28 mouse cellular contexts compared by ENCODE assay signal in the genomic region with DNA sequence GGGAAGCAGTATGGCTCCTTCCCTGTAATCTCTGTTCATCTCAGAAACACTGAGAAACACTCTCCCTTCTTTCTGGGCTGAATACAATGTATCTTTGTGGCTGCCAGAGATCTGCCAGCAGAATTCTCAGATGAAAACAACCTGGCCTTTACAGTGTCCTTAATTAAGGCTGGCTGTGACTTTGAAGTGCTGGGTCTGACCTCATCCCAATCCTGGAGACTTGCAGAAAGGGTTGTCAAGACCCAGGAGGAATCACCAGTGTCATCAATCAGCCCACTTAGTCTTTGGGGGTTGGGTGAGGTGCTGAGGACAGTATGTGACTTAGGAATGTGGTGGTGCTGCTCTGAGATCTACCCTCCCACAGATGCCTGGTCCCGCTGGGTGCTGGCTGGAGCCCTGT. TPM values are rescaled to one million over a fixed set of nuclear protein-coding genes. Genes with fewer than 3 reads are reported as not detected.
DNase-seq lines count a peak whose midpoint lies in the region; ATAC-seq and TF ChIP-seq lines count a peak whose summit lies in the region.
"Had no signal": no experiment of that assay in that cellular context is flagged by ENCODE, and none has a peak within 500 bp of the region (broad histone marks: within the 10 kb centered on the region; RNA-seq: fewer than 3 reads in every experiment).

No protein-coding gene starts in this region.

- TF ChIP-seq POLR2A in lung, adult 2 months (IDR thresholded peaks at IDR 0.05; ENCODE audit: borderline replicate concordance, extremely low read depth, low read depth, low read length) = no peak
- TF ChIP-seq POLR2A in testis, adult 2 months (IDR thresholded peaks at IDR 0.05; ENCODE audit: control insufficient read depth, low read depth, low read length) = no peak

- H3K27me3 ChIP-seq in hindbrain, embryonic 16.5 days (replicated peaks; ENCODE audit: control insufficient read depth, insufficient read depth, low read length) = no peaks in the 10 kb centered on the region
- no peaks in the 10 kb centered on the region for H3K27me3 ChIP-seq in hindbrain, embryonic 12.5 days
- H3K27me3 ChIP-seq in testis, adult 2 months (ENCODE audit: control insufficient read depth, insufficient read depth, low read length) = no peaks in the 10 kb centered on the region
- H3K27me3 ChIP-seq: CH12.LX; embryonic facial prominence, embryonic 13.5 days; forebrain, embryonic 12.5 days; forebrain, embryonic 15.5 days; heart, embryonic 15.5 days had no signal

- no peak for TF ChIP-seq CTCF in lung, adult 2 months (IDR thresholded peaks at IDR 0.05; ENCODE audit: insufficient read depth, low read length)
- no peak for TF ChIP-seq CTCF in testis, adult 2 months (IDR thresholded peaks at IDR 0.05; ENCODE audit: control insufficient read depth, insufficient read depth, insufficient replicate concordance, low read depth, low read length)

- H3K36me3 ChIP-seq in hindbrain, embryonic 16.5 days (ENCODE audit: control insufficient read depth, insufficient read depth, low read length) = peaks cover 46% of the 10 kb centered on the region
- peaks cover 93% of the 10 kb centered on the region for H3K36me3 ChIP-seq in hindbrain, embryonic 12.5 days
- peaks cover 4% of the 10 kb centered on the region; the same call in 1 of the 2 replicates for H3K36me3 ChIP-seq in testis, adult 2 months (ENCODE audit: control insufficient read depth, insufficient read depth, low read length)

- H3K27ac ChIP-seq in hindbrain, embryonic 16.5 days (ENCODE audit: low read depth, low read length) = no peak overlapping the region
- no peak overlapping the region for H3K27ac ChIP-seq in hindbrain, embryonic 12.5 days
- peak overlapping the region; percentile 61 for H3K27ac ChIP-seq in testis, adult 2 months (ENCODE audit: control insufficient read depth, insufficient read depth, low read depth, low read length)
- H3K27ac ChIP-seq: embryonic facial prominence, embryonic 10.5 days; embryonic facial prominence, embryonic 13.5 days; forebrain, embryonic 12.5 days; forebrain, embryonic 15.5 days; heart, adult 2 months; heart, embryonic 10.5 days; heart, embryonic 15.5 days; hindbrain, embryonic 10.5 days; hindbrain, embryonic 14.5 days had no signal

- peak; percentile 56 for DNase-seq in lung, postnatal 10 days
- no peak for DNase-seq in lung, adult 2 months
- DNase-seq in MN1 (ENCODE audit: low spot score) = peak; percentile 94
- no peak for DNase-seq in left cerebral cortex, postnatal 4 days
- no peak for DNase-seq in layer of hippocampus, postnatal 36 days
- DNase-seq: adrenal gland, adult 2 months; adrenal gland, postnatal 14 days; B cell, adult 2 months; cerebellum, adult 11 months; cerebellum, adult 9-11 months; gastrocnemius, postnatal 10 days; gastrocnemius, postnatal 36 days; heart, adult 2 months; heart, postnatal 10 days had no signal

- no peaks in the 10 kb centered on the region for H3K4me1 ChIP-seq in hindbrain, embryonic 16.5 days (ENCODE audit: control insufficient read depth, insufficient read depth, low read depth, low read length)
- H3K4me1 ChIP-seq in hindbrain, embryonic 12.5 days = no peaks in the 10 kb centered on the region
- H3K4me1 ChIP-seq in lung, adult 2 months (ENCODE audit: control insufficient read depth, insufficient read depth, low read length) = no peaks in the 10 kb centered on the region
- peaks cover 22% of the 10 kb centered on the region for H3K4me1 ChIP-seq in testis, adult 2 months (ENCODE audit: control insufficient read depth, insufficient read depth, low read length)
- H3K4me1 ChIP-seq: embryonic facial prominence, embryonic 13.5 days; forebrain, embryonic 12.5 days; forebrain, embryonic 15.5 days; heart, embryonic 15.5 days had no signal

- H3K9ac ChIP-seq in hindbrain, embryonic 16.5 days (ENCODE audit: low read depth, low read length) = no peak overlapping the region
- H3K9ac ChIP-seq in hindbrain, embryonic 12.5 days = no peak overlapping the region
- H3K9ac ChIP-seq: embryonic facial prominence, embryonic 13.5 days; forebrain, embryonic 12.5 days; forebrain, embryonic 15.5 days; heart, embryonic 15.5 days; hindbrain, embryonic 14.5 days had no signal

- no peak overlapping the region for H3K4me3 ChIP-seq in hindbrain, embryonic 16.5 days (ENCODE audit: low read length)
- H3K4me3 ChIP-seq in hindbrain, embryonic 12.5 days = no peak overlapping the region
- H3K4me3 ChIP-seq in lung, adult 2 months (replicated peaks; ENCODE audit: extremely low read depth, low read depth, low read length) = no peak overlapping the region
- no peak overlapping the region for H3K4me3 ChIP-seq in testis, adult 2 months (ENCODE audit: control insufficient read depth, low read depth, low read length)
- H3K4me3 ChIP-seq: embryonic facial prominence, embryonic 10.5 days; embryonic facial prominence, embryonic 13.5 days; erythroblast, embryonic 14.5 days; forebrain, embryonic 12.5 days; forebrain, embryonic 15.5 days; heart, adult 2 months; heart, embryonic 10.5 days; heart, embryonic 15.5 days; hindbrain, embryonic 10.5 days had no signal

- H3K4me2 ChIP-seq in hindbrain, embryonic 16.5 days (ENCODE audit: low read length) = no peak overlapping the region
- H3K4me2 ChIP-seq in hindbrain, embryonic 12.5 days (replicated peaks) = no peak overlapping the region
- H3K4me2 ChIP-seq: embryonic facial prominence, embryonic 13.5 days; forebrain, embryonic 12.5 days; forebrain, embryonic 15.5 days; heart, embryonic 15.5 days; hindbrain, embryonic 14.5 days had no signal

- intact Hi-C loops in left cerebral cortex, postnatal 4 days (cut with DNase I) = no loop called here

- no peaks in the 10 kb centered on the region for H3K9me3 ChIP-seq in hindbrain, embryonic 16.5 days (ENCODE audit: control insufficient read depth, low read length)
- no peaks in the 10 kb centered on the region for H3K9me3 ChIP-seq in hindbrain, embryonic 12.5 days (replicated peaks)
- H3K9me3 ChIP-seq: embryonic facial prominence, embryonic 10.5 days; embryonic facial prominence, embryonic 13.5 days; forebrain, embryonic 12.5 days; forebrain, embryonic 15.5 days; G1E; heart, embryonic 10.5 days; heart, embryonic 15.5 days; hindbrain, embryonic 10.5 days had no signal

- 0 out of 2 replicates have a peak, but pooled peaks have one; percentile 37 for ATAC-seq in hindbrain, embryonic 16.5 days
- ATAC-seq in hindbrain, embryonic 12.5 days (ENCODE audit: low FRiP score) = no peak
- ATAC-seq: forebrain, embryonic 15.5 days had no signal

- 100% methylated on average over 1 of the region's 1 CpGs for WGBS in hindbrain, embryonic 16.5 days
- 93% methylated on average over 1 of the region's 1 CpGs for WGBS in hindbrain, embryonic 12.5 days
- 70% methylated on average over 1 of the region's 1 CpGs for WGBS in lung, adult 2 months

RNA-seq across cellular contexts. Expression of a gene that starts 6.6 kb away (rescaled TPM):
- 99.1 and 101 TPM in 2 replicates for polyA plus RNA-seq in hindbrain, embryonic 16.5 days (2015; fragmentation: Nextera tagmentation; extraction: Ambion mirVana)
- polyA plus RNA-seq in hindbrain, embryonic 12.5 days (2016; fragmentation: Nextera tagmentation; extraction: Ambion mirVana) = 61.8 and 67.3 TPM in 2 replicates
- 62.8 and 65.4 TPM in 2 replicates for polyA plus RNA-seq in lung, adult 2 months (2012; rRNA removed)
- 23.5 and 24.5 TPM in 2 replicates for polyA plus RNA-seq in testis, adult 2 months (2012; rRNA removed)
- total RNA-seq in left cerebral cortex, postnatal 4 days (2021) = 10 to 100 TPM; 61.8 to 62.5 TPM
- total RNA-seq in layer of hippocampus, postnatal 36 days (2021) = 10 to 100 TPM; 53.1 to 58.3 TPM

RNA-seq across cellular contexts. Expression of a gene that starts 17.0 kb away (rescaled TPM):
- 32.6 and 34.1 TPM in 2 replicates for polyA plus RNA-seq in hindbrain, embryonic 16.5 days (2015; fragmentation: Nextera tagmentation; extraction: Ambion mirVana)
- polyA plus RNA-seq in hindbrain, embryonic 12.5 days (2016; fragmentation: Nextera tagmentation; extraction: Ambion mirVana) = 25.5 and 25.9 TPM in 2 replicates
- polyA plus RNA-seq in lung, adult 2 months (2012; rRNA removed) = 17.9 and 21.8 TPM in 2 replicates
- polyA plus RNA-seq in testis, adult 2 months (2012; rRNA removed) = 185 and 204 TPM in 2 replicates
- 10 to 100 TPM; 36.5 to 37.1 TPM for total RNA-seq in left cerebral cortex, postnatal 4 days (2021)
- 10 to 100 TPM; 25.6 to 26.4 TPM for total RNA-seq in layer of hippocampus, postnatal 36 days (2021)

RNA-seq across cellular contexts. Expression of a gene that starts 33.8 kb away (rescaled TPM):
- 25.5 and 30.1 TPM in 2 replicates for polyA plus RNA-seq in hindbrain, embryonic 16.5 days (2015; fragmentation: Nextera tagmentation; extraction: Ambion mirVana)
- 31.5 and 31.6 TPM in 2 replicates for polyA plus RNA-seq in hindbrain, embryonic 12.5 days (2016; fragmentation: Nextera tagmentation; extraction: Ambion mirVana)
- polyA plus RNA-seq in lung, adult 2 months (2012; rRNA removed) = 34.8 and 45.0 TPM in 2 replicates
- 36.0 and 36.7 TPM in 2 replicates for polyA plus RNA-seq in testis, adult 2 months (2012; rRNA removed)
- 10 to 100 TPM; 75.6 to 81.7 TPM for total RNA-seq in left cerebral cortex, postnatal 4 days (2021)
- 10 to 100 TPM; 79.9 to 81.2 TPM for total RNA-seq in layer of hippocampus, postnatal 36 days (2021)

RNA-seq across cellular contexts. Expression of a gene that starts 34.5 kb away (rescaled TPM):
- 378 and 447 TPM in 2 replicates for polyA plus RNA-seq in hindbrain, embryonic 16.5 days (2015; fragmentation: Nextera tagmentation; extraction: Ambion mirVana)
- 380 and 382 TPM in 2 replicates for polyA plus RNA-seq in hindbrain, embryonic 12.5 days (2016; fragmentation: Nextera tagmentation; extraction: Ambion mirVana)
- 110 and 135 TPM in 2 replicates for polyA plus RNA-seq in lung, adult 2 months (2012; rRNA removed)
- polyA plus RNA-seq in testis, adult 2 months (2012; rRNA removed) = 381 and 421 TPM in 2 replicates
- total RNA-seq in left cerebral cortex, postnatal 4 days (2021) = 100 to 1,000 TPM; 228 to 230 TPM
- 100 to 1,000 TPM; 208 to 224 TPM for total RNA-seq in layer of hippocampus, postnatal 36 days (2021)

Comparison
In these comparisons a context has a peak if more than half of its experiments do, and no peak if none do; other contexts are left out.
1. DNase-seq: peak in lung, postnatal 10 days (single experiment) and MN1 (single experiment); none in lung, adult 2 months (single experiment), left cerebral cortex, postnatal 4 days (single experiment) and layer of hippocampus, postnatal 36 days (0 of 2).